Mouse (Mus musculus) embryonic facial prominence, embryonic 11.5 days (tissue): ENCODE measurements around the gene Snap29. TPM values are rescaled to one million over a fixed set of nuclear protein-coding genes. Genes with fewer than 3 reads are reported as not detected.

Experiments
- ATAC-seq: fragments of 200-750 bp; cut with Nextera tagmentation; replicated peaks from 2 replicates; pipeline ENCODE4 v1.8.0; 2017; ENCODE audit warnings: low read depth; ENCODE audit not compliant: insufficient number of reproducible peaks, low FRiP score, low TSS enrichment
- DNase-seq: peaks from one replicate; pipeline ENCODE4 v3.0.0-alpha.2; 2015; ENCODE audit warnings: low spot score
- H3K27ac ChIP-seq: fragments of 300-500 bp; sonication (generic); replicated peaks from 2 replicates; pipeline ENCODE4 v1.5.1; 2014; ENCODE audit warnings: mild to moderate bottlenecking, low read depth, low read length, control low read depth
- H3K27me3 ChIP-seq: fragments of 300-500 bp; sonication (generic); 2 replicates; pipeline ENCODE4 v1.6.1; 2014; ENCODE audit warnings: mild to moderate bottlenecking, low read length, moderate library complexity, mixed read lengths; ENCODE audit not compliant: control insufficient read depth, insufficient read depth
- H3K36me3 ChIP-seq: fragments of 300-500 bp; sonication (generic); replicated peaks from 2 replicates; pipeline ENCODE4 v1.6.1; 2014; ENCODE audit warnings: low read depth, mild to moderate bottlenecking, low read length, moderate library complexity, mixed read lengths; ENCODE audit not compliant: control insufficient read depth, insufficient read depth
- H3K4me1 ChIP-seq: fragments of 300-500 bp; sonication (generic); 2 replicates; pipeline ENCODE4 v1.6.1; 2014; ENCODE audit warnings: low read length, mixed read lengths; ENCODE audit not compliant: control insufficient read depth, insufficient read depth
- H3K4me2 ChIP-seq: fragments of 300-500 bp; sonication (generic); 2 replicates; pipeline ENCODE4 v1.6.1; 2014; ENCODE audit warnings: low read depth, mild to moderate bottlenecking, control low read depth, low read length, moderate library complexity
- H3K4me3 ChIP-seq: fragments of 300-500 bp; sonication (generic); 2 replicates; pipeline ENCODE4 v1.5.1; 2014; ENCODE audit warnings: low read depth, low read length, control low read depth
- H3K9ac ChIP-seq: fragments of 300-500 bp; sonication (generic); replicated peaks from 2 replicates; pipeline ENCODE4 v1.6.1; 2014; ENCODE audit warnings: mild to moderate bottlenecking, control low read depth, low read length
- H3K9me3 ChIP-seq: fragments of 300-500 bp; sonication (generic); replicated peaks from 2 replicates; pipeline ENCODE4 v1.6.1; 2016; ENCODE audit warnings: mild to moderate bottlenecking, low read length, inconsistent platforms, mixed read lengths; ENCODE audit not compliant: control insufficient read depth
- WGBS: fragments of 180-500 bp; shearing (Covaris S2); extraction: QIAGEN DNeasy Blood & Tissue Kit; methylation state at CpG from one replicate; pipeline ENCODE4 v1.1.7; 2014; 5-methylcytosine and 5-hydroxymethylcytosine counted together
- polyA plus RNA-seq: library from polyadenylated mRNA; unstranded; fragments of >200 nt; fragmentation: Nextera tagmentation; extraction: Ambion mirVana; gene quantifications from 2 replicates; pipeline ENCODE4 v1.2.1, GENCODE M21; 2014

Gene Snap29
- polyA plus RNA-seq, 1 experiment from 2014 or later, result 7.2 TPM

DNA sequence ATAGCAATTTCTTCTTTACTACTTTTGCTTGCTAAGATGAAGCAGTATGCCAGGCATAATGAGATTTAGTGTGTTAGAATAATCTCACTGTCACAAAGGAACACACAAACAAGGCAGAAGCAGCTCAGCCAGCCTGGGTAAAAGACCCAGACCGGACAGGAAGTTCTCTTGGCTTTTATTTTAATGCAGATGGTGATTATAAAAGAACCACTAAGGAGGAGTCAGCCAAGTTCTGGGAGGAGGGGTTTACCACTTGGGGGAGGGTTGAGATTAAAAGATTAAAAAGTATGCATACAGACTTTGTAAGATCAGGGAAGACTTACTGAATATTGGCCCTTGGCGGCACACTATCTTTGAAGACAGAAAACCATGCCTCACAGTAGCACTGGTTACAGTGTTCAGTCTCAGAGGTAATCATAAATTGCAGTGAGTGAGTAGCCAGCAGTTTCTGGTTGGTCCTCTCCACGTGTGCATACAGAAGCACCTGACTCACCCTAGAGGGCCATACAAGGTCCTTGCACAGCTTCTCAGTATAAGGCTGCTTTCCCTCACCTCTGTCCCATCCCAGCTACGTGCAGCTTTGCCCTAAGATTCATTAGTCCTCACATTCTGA is 72.7 kb downstream of the Snap29 start:
- no peak overlapping the region for H3K9ac ChIP-seq
- no peaks in the 10 kb centered on the region for H3K9me3 ChIP-seq
- ATAC-seq, result no peak
- H3K4me3 ChIP-seq, result no peak overlapping the region
- H3K27me3 ChIP-seq, result no peaks in the 10 kb centered on the region
- DNase-seq, result no peak
- H3K36me3 ChIP-seq, result no peaks in the 10 kb centered on the region; the same call in none of the 2 replicates
- H3K4me1 ChIP-seq, result no peaks in the 10 kb centered on the region
- 86% methylated on average over 4 of the region's 4 CpGs for WGBS
- H3K27ac ChIP-seq, result no peak overlapping the region
- H3K4me2 ChIP-seq, result no peak overlapping the region

Other genes starting within 250 kb of the Snap29 start
- gene Ube2l3, start 203.3 kb upstream of the Snap29 start, polyA plus RNA-seq, result 425 and 458 TPM in 2 replicates
- gene Rimbp3, start 197.4 kb upstream of the Snap29 start, polyA plus RNA-seq, result 0.41 and 0.47 TPM in 2 replicates
- gene Hic2, start 172.4 kb upstream of the Snap29 start, polyA plus RNA-seq, result 6.1 and 7.8 TPM in 2 replicates
- gene Tmem191c, start 129.9 kb upstream of the Snap29 start, polyA plus RNA-seq, result 4.0 and 5.2 TPM in 2 replicates
- 0.20 TPM in 2 replicates for gene Serpind1, start 74.6 kb upstream of the Snap29 start, polyA plus RNA-seq
- gene Pi4ka, start 328 bp downstream of the Snap29 start, polyA plus RNA-seq, result 29.9 and 33.9 TPM in 2 replicates
- gene Crkl, start 46.0 kb downstream of the Snap29 start, polyA plus RNA-seq, result 85.1 and 90.1 TPM in 2 replicates
- 0.77 and 1.2 TPM in 2 replicates for gene Aifm3, start 83.6 kb downstream of the Snap29 start, polyA plus RNA-seq
- 68.5 and 77.7 TPM in 2 replicates for gene Lztr1, start 102.7 kb downstream of the Snap29 start, polyA plus RNA-seq
- gene Thap7, start 125.2 kb downstream of the Snap29 start, polyA plus RNA-seq, result 47.6 and 50.0 TPM in 2 replicates
- 0.15 TPM in 1 of 2 replicates, not detected in the other for gene Lrrc74b, start 155.3 kb downstream of the Snap29 start, polyA plus RNA-seq
- 0.20 and 0.31 TPM in 2 replicates for gene P2rx6, start 155.9 kb downstream of the Snap29 start, polyA plus RNA-seq
- 0.59 and 2.3 TPM in 2 replicates for gene Slc7a4, start 177.2 kb downstream of the Snap29 start, polyA plus RNA-seq
- 57.0 and 58.5 TPM in 2 replicates for gene Smpd4, start 213.4 kb downstream of the Snap29 start, polyA plus RNA-seq
- gene Ccdc74a, start 240.5 kb downstream of the Snap29 start, polyA plus RNA-seq, result 5.0 and 5.6 TPM in 2 replicates